Mouse (Mus musculus): ENCODE measurements around the gene Hist2h4. TPM values are rescaled to one million over a fixed set of nuclear protein-coding genes. Genes with fewer than 3 reads are reported as not detected.
"Not testable (repeated sequence)": the region's sequence is repeated elsewhere in the genome, so short reads cannot be mapped to it uniquely, and the experiment has no call there.

The Hist2h4 gene
- total RNA-seq, 4 experiments from 2014 or later = 10.8 to 16.2 (median 12.3) TPM

GRCm38 (mm10) chr3:96246018-96246417, 17.1 kb downstream of the Hist2h4 start:
- DNase-seq (ENCODE audit: low spot score) = not testable (repeated sequence)

- peak; percentile 89 for DNase-seq (ENCODE audit: low spot score)
Measured at GRCm38 (mm10) chr3:96245003-96245886, 17.9 kb downstream of the Hist2h4 start, which contains the start of gene Hist2h2aa1. TSS of gene Hist2h2aa1 (plus strand) at chr3:96245497.

- DNase-seq (ENCODE audit: low spot score) = peak; percentile 47
Measured at GRCm38 (mm10) chr3:96243921-96244572, 19.1 kb downstream of the Hist2h4 start.

- no peak for DNase-seq (ENCODE audit: low spot score)
Measured at GRCm38 (mm10) chr3:96240799-96241197, 22.3 kb downstream of the Hist2h4 start.

GRCm38 (mm10) chr3:96239949-96240798, 22.9 kb downstream of the Hist2h4 start, which contains the start of gene Hist2h2aa2:
TSS of gene Hist2h2aa2 (minus strand) at chr3:96240276.
- peak; percentile 98 for DNase-seq (ENCODE audit: low spot score)

GRCm38 (mm10) chr3:96238954-96239793, 23.9 kb downstream of the Hist2h4 start, which contains the start of gene Hist2h3c2:
TSS of gene Hist2h3c2 (minus strand) at chr3:96239127.
- DNase-seq (ENCODE audit: low spot score) = not testable (repeated sequence)

GRCm38 (mm10) chr3:96237904-96238511, 25.1 kb downstream of the Hist2h4 start:
- DNase-seq (ENCODE audit: low spot score) = no peak

- no peak for DNase-seq (ENCODE audit: low spot score)
Measured at GRCm38 (mm10) chr3:96237335-96237903, 25.7 kb downstream of the Hist2h4 start.

- no peak for DNase-seq (ENCODE audit: low spot score)
Measured at GRCm38 (mm10) chr3:96236834-96237334, 26.2 kb downstream of the Hist2h4 start.

GRCm38 (mm10) chr3:96235836-96236235, 27.3 kb downstream of the Hist2h4 start:
- DNase-seq (ENCODE audit: low spot score) = no peak

GRCm38 (mm10) chr3:96234914-96235313, 28.2 kb downstream of the Hist2h4 start:
- no peak for DNase-seq (ENCODE audit: low spot score)

GRCm38 (mm10) chr3:96231758-96232120, 31.4 kb downstream of the Hist2h4 start:
- DNase-seq (ENCODE audit: low spot score) = no peak

GRCm38 (mm10) chr3:96230910-96231757, 32.0 kb downstream of the Hist2h4 start:
- DNase-seq (ENCODE audit: low spot score) = no peak

GRCm38 (mm10) chr3:96230404-96230803, 32.7 kb downstream of the Hist2h4 start:
- DNase-seq (ENCODE audit: low spot score) = no peak

GRCm38 (mm10) chr3:96228828-96229227, 34.3 kb downstream of the Hist2h4 start:
- no peak for DNase-seq (ENCODE audit: low spot score)

GRCm38 (mm10) chr3:96226695-96227648, 36.1 kb downstream of the Hist2h4 start:
- DNase-seq (ENCODE audit: low spot score) = peak; percentile 47

GRCm38 (mm10) chr3:96225421-96225820, 37.7 kb downstream of the Hist2h4 start:
- no peak for DNase-seq (ENCODE audit: low spot score)

- no peak for DNase-seq (ENCODE audit: low spot score)
Measured at GRCm38 (mm10) chr3:96222774-96223173, 40.3 kb downstream of the Hist2h4 start.

Measured in heart, adult 8-10 months (tissue).